Mouse (Mus musculus) erythroblast, embryonic 14.5 days (primary cell): ENCODE data around the gene Sox6.

ENCODE experiments used
- GATA1 ChIP-seq: IDR thresholded peaks from 2 replicates; pipeline ENCODE4 v1.6.1; 2012; ENCODE audit warnings: low read length, inconsistent platforms, mixed read lengths
- TAL1 ChIP-seq: IDR thresholded peaks from 3 replicates; pipeline ENCODE4 v1.6.1; 2012; ENCODE audit warnings: low read length, inconsistent platforms, mixed read lengths

- TF ChIP-seq GATA1 (no peak), TAL1 (no peak)
Measured at GRCm38 (mm10) chr7:116002726-116003125, 35.9 kb downstream of the Sox6 start.
